Mouse (Mus musculus): Measurements from ENCODE around the gene Sfn.
"Not testable (repeated sequence)": the region's sequence is repeated elsewhere in the genome, so short reads cannot be mapped to it uniquely, and the experiment has no call there.

Sfn gene

GRCm38 (mm10) chr4:133601721-133602218 lies at the start of gene Sfn:
Gene Sfn (minus strand): TSS chr4:133602168.
- DNase-seq: peak; percentile 45

GRCm38 (mm10) chr4:133651445-133651844 lies 49.5 kb upstream of the Sfn start:
- no peak for DNase-seq

- DNase-seq: peak; percentile 74
These were observed 48.2 kb upstream of the Sfn start, which contains the start of gene Zdhhc18 for GRCm38 (mm10) chr4:133649989-133650699. Gene Zdhhc18 (minus strand): TSS chr4:133650154.

GRCm38 (mm10) chr4:133649464-133649863 lies 47.5 kb upstream of the Sfn start:
- DNase-seq: not testable (repeated sequence)

GRCm38 (mm10) chr4:133645680-133646079 lies 43.7 kb upstream of the Sfn start:
- no peak for DNase-seq

- DNase-seq: no peak
These were observed 43.2 kb upstream of the Sfn start for GRCm38 (mm10) chr4:133645195-133645594.

GRCm38 (mm10) chr4:133634043-133634410 lies 32.1 kb upstream of the Sfn start:
- no peak for DNase-seq

- peak; percentile 89 for DNase-seq
These were observed 31.5 kb upstream of the Sfn start for GRCm38 (mm10) chr4:133633332-133634042.

GRCm38 (mm10) chr4:133632483-133633327 lies 30.7 kb upstream of the Sfn start:
- DNase-seq: peak; percentile 58

GRCm38 (mm10) chr4:133631769-133632411 lies 29.9 kb upstream of the Sfn start:
- DNase-seq: peak; percentile 46

GRCm38 (mm10) chr4:133631071-133631768 lies 29.3 kb upstream of the Sfn start:
- no peak for DNase-seq

GRCm38 (mm10) chr4:133630326-133630920 lies 28.5 kb upstream of the Sfn start:
- peak; percentile 50 for DNase-seq

GRCm38 (mm10) chr4:133629191-133629590 lies 27.2 kb upstream of the Sfn start:
- DNase-seq: no peak

GRCm38 (mm10) chr4:133628517-133628916 lies 26.5 kb upstream of the Sfn start:
- no peak for DNase-seq

GRCm38 (mm10) chr4:133627039-133627438 lies 25.1 kb upstream of the Sfn start:
- DNase-seq: peak; percentile 79

- no peak for DNase-seq
These were observed 24.7 kb upstream of the Sfn start for GRCm38 (mm10) chr4:133626621-133627020.

- DNase-seq: no peak
These were observed 24.3 kb upstream of the Sfn start for GRCm38 (mm10) chr4:133626221-133626620.

- DNase-seq: peak; percentile 42
These were observed 23.7 kb upstream of the Sfn start for GRCm38 (mm10) chr4:133625621-133626071.

- no peak for DNase-seq
These were observed 22.9 kb upstream of the Sfn start for GRCm38 (mm10) chr4:133624830-133625229.

GRCm38 (mm10) chr4:133622161-133622695 lies 20.3 kb upstream of the Sfn start:
- no peak for DNase-seq

- DNase-seq: no peak
These were observed 18.7 kb upstream of the Sfn start for GRCm38 (mm10) chr4:133620668-133621067.

Data from cerebellum, adult 8-10 months (tissue).